Mouse (Mus musculus): ENCODE results near the gene Olfr12.

- TF ChIP-seq POLR2A (IDR thresholded peaks at IDR 0.05; ENCODE audit: borderline replicate concordance, extremely low read depth, low read depth, low read length) (no peak), CTCF (IDR thresholded peaks at IDR 0.05; ENCODE audit: insufficient read depth, low read length) (no peak)
These were observed 29.0 kb downstream of the Olfr12 start for GRCm38 (mm10) chr1:92646601-92647000.
